Comparison of ENCODE assay signal across 7 mouse cellular contexts in the genomic region with DNA sequence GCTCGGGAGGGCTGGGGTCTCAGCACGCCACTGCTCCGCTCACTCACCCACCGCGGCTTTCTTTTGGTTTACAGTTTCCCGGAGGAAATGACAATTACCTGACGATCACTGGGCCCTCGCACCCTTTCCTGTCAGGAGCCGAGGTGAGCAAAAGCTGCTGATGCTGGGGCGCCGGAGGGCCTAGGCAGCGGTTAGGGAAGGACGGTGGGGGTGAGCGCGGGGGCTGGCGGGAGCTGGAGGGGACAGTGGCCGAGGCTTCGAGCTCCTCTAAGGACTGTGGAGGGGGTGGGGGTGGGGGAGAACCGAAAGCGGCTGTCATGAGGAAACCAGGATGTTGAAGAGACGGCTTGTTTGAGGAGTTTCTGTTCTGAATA. TPM values are rescaled to one million over a fixed set of nuclear protein-coding genes. Genes with fewer than 3 reads are reported as not detected.
DNase-seq lines count a peak whose midpoint lies in the region; ATAC-seq and TF ChIP-seq lines count a peak whose summit lies in the region.

No protein-coding gene starts in this region.

- TF ChIP-seq CTCF in olfactory bulb, adult 2 months (IDR thresholded peaks at IDR 0.05; ENCODE audit: insufficient read depth, low read depth, low read length): no peak

- TF ChIP-seq POLR2A in olfactory bulb, adult 2 months (IDR thresholded peaks at IDR 0.05; ENCODE audit: insufficient read depth, low read depth, low read length): no peak

- under 1% methylated on average over 21 of the region's 21 CpGs for WGBS in lung, embryonic 15.5 days
- 3% methylated on average over 16 of the region's 21 CpGs for WGBS in embryonic facial prominence, embryonic 14.5 days
- WGBS in limb, embryonic 11.5 days: under 1% methylated on average over 21 of the region's 21 CpGs
- 1% methylated on average over 21 of the region's 21 CpGs for WGBS in olfactory bulb, adult 2 months

- no peaks in the 10 kb centered on the region for H3K27me3 ChIP-seq in lung, embryonic 15.5 days
- no peaks in the 10 kb centered on the region for H3K27me3 ChIP-seq in embryonic facial prominence, embryonic 14.5 days (replicated peaks; ENCODE audit: control insufficient read depth, insufficient read depth, low read length)
- no peaks in the 10 kb centered on the region for H3K27me3 ChIP-seq in limb, embryonic 11.5 days (ENCODE audit: control insufficient read depth, insufficient read depth, low read length)

- ATAC-seq in lung, embryonic 15.5 days (ENCODE audit: borderline replicate concordance, extremely low read depth, low FRiP score, low TSS enrichment): peak; percentile 34
- ATAC-seq in embryonic facial prominence, embryonic 14.5 days (ENCODE audit: low read depth): peak; percentile 10; the same call in 1 of the 2 replicates
- ATAC-seq in limb, embryonic 11.5 days (ENCODE audit: insufficient number of reproducible peaks, low FRiP score, low TSS enrichment, low read depth): peak; percentile 23; the same call in 1 of the 2 replicates
- ATAC-seq in cerebellum, adult (ENCODE audit: insufficient number of reproducible peaks, low FRiP score, low TSS enrichment): no peak

- peaks cover 7% of the 10 kb centered on the region; the same call in 1 of the 2 replicates for H3K36me3 ChIP-seq in lung, embryonic 15.5 days
- H3K36me3 ChIP-seq in embryonic facial prominence, embryonic 14.5 days (ENCODE audit: control insufficient read depth, insufficient read depth, low read length): peaks cover 9% of the 10 kb centered on the region
- no peaks in the 10 kb centered on the region for H3K36me3 ChIP-seq in limb, embryonic 11.5 days (ENCODE audit: control insufficient read depth, insufficient read depth, low read length)

- H3K9ac ChIP-seq in lung, embryonic 15.5 days: peak overlapping the region; percentile 79
- peak overlapping the region; percentile 94 for H3K9ac ChIP-seq in embryonic facial prominence, embryonic 14.5 days (ENCODE audit: low read depth, low read length)
- H3K9ac ChIP-seq in limb, embryonic 11.5 days (ENCODE audit: low read length): peak overlapping the region; percentile 81

- H3K4me2 ChIP-seq in lung, embryonic 15.5 days: peak overlapping the region; percentile 67
- H3K4me2 ChIP-seq in embryonic facial prominence, embryonic 14.5 days (ENCODE audit: low read depth, low read length): peak overlapping the region; percentile 72
- peak overlapping the region; percentile 66 for H3K4me2 ChIP-seq in limb, embryonic 11.5 days (ENCODE audit: low read depth, severe bottlenecking)

- peaks cover 13% of the 10 kb centered on the region for H3K4me1 ChIP-seq in lung, embryonic 15.5 days
- H3K4me1 ChIP-seq in embryonic facial prominence, embryonic 14.5 days (ENCODE audit: control insufficient read depth, insufficient read depth, low read length): peaks cover 11% of the 10 kb centered on the region
- H3K4me1 ChIP-seq in limb, embryonic 11.5 days (ENCODE audit: control insufficient read depth, insufficient read depth, low read length): peaks cover 5% of the 10 kb centered on the region
- peaks cover 2% of the 10 kb centered on the region; the same call in 1 of the 2 replicates for H3K4me1 ChIP-seq in olfactory bulb, adult 2 months (ENCODE audit: control insufficient read depth, insufficient read depth, low read length)

- H3K9me3 ChIP-seq in lung, embryonic 15.5 days: no peaks in the 10 kb centered on the region
- no peaks in the 10 kb centered on the region for H3K9me3 ChIP-seq in embryonic facial prominence, embryonic 14.5 days (ENCODE audit: control insufficient read depth, low read length)
- H3K9me3 ChIP-seq in limb, embryonic 11.5 days (ENCODE audit: control insufficient read depth, low read length): no peaks in the 10 kb centered on the region

- no peak for DNase-seq in lung, postnatal 36 days
- DNase-seq in embryonic facial prominence, embryonic 14.5 days (ENCODE audit: low spot score): no peak
- DNase-seq in limb, embryonic 11.5 days (ENCODE audit: low spot score): no peak
- DNase-seq in gastrocnemius, postnatal 4 days (ENCODE audit: low spot score in 2 of 2): no peak

- peak overlapping the region; percentile 76 for H3K27ac ChIP-seq in lung, embryonic 15.5 days
- peak overlapping the region; percentile 88 for H3K27ac ChIP-seq in embryonic facial prominence, embryonic 14.5 days (replicated peaks; ENCODE audit: low read depth, low read length)
- H3K27ac ChIP-seq in limb, embryonic 11.5 days (replicated peaks; ENCODE audit: low read depth, low read length): peak overlapping the region; percentile 47; the same call in 1 of the 2 replicates
- peak overlapping the region; percentile 64; the same call in 1 of the 2 replicates for H3K27ac ChIP-seq in olfactory bulb, adult 2 months (ENCODE audit: insufficient read depth, low read depth, low read length)

- H3K4me3 ChIP-seq in lung, embryonic 15.5 days: peak overlapping the region; percentile 87
- peak overlapping the region; percentile 91 for H3K4me3 ChIP-seq in embryonic facial prominence, embryonic 14.5 days (ENCODE audit: low read depth, low read length)
- peak overlapping the region; percentile 93 for H3K4me3 ChIP-seq in limb, embryonic 11.5 days (ENCODE audit: low read depth, low read length)
- peak overlapping the region; percentile 82 for H3K4me3 ChIP-seq in olfactory bulb, adult 2 months (ENCODE audit: insufficient read depth, low read depth, low read length)

RNA-seq across cellular contexts. Expression of a gene that starts 0.4 kb away (rescaled TPM):
- polyA plus RNA-seq in lung, embryonic 15.5 days (2015; fragmentation: Nextera tagmentation; extraction: Ambion mirVana): 16.7 and 16.8 TPM in 2 replicates
- 17.3 and 19.9 TPM in 2 replicates for polyA plus RNA-seq in embryonic facial prominence, embryonic 14.5 days (2014; fragmentation: Nextera tagmentation; extraction: Ambion mirVana)
- 24.8 and 29.1 TPM in 2 replicates for polyA plus RNA-seq in limb, embryonic 11.5 days (2014; fragmentation: Nextera tagmentation; extraction: Ambion mirVana)
- polyA plus RNA-seq in olfactory bulb, adult 2 months (2012; ENCODE audit: insufficient read depth, insufficient read length, low replicate concordance, missing spikeins): 394 TPM in 1 of 2 replicates, not detected in the other
- total RNA-seq in gastrocnemius, postnatal 4 days (2021): 10 to 100 TPM in 1 of 2 experiments, 1 to 10 TPM in 1; 9.1 to 12.5 TPM

RNA-seq across cellular contexts. Expression of a gene that starts 0.8 kb away (rescaled TPM):
- 40.5 and 44.7 TPM in 2 replicates for polyA plus RNA-seq in lung, embryonic 15.5 days (2015; fragmentation: Nextera tagmentation; extraction: Ambion mirVana)
- polyA plus RNA-seq in embryonic facial prominence, embryonic 14.5 days (2014; fragmentation: Nextera tagmentation; extraction: Ambion mirVana): 36.9 and 38.5 TPM in 2 replicates
- polyA plus RNA-seq in limb, embryonic 11.5 days (2014; fragmentation: Nextera tagmentation; extraction: Ambion mirVana): 48.5 and 52.3 TPM in 2 replicates
- polyA plus RNA-seq in olfactory bulb, adult 2 months (2012; ENCODE audit: insufficient read depth, insufficient read length, low replicate concordance, missing spikeins): not detected in 2 replicates
- 10 to 100 TPM; 41.8 to 42.0 TPM for total RNA-seq in gastrocnemius, postnatal 4 days (2021)

RNA-seq across cellular contexts. Expression of a gene that starts 22.2 kb away (rescaled TPM):
- 31.4 and 33.3 TPM in 2 replicates for polyA plus RNA-seq in lung, embryonic 15.5 days (2015; fragmentation: Nextera tagmentation; extraction: Ambion mirVana)
- 35.5 and 42.9 TPM in 2 replicates for polyA plus RNA-seq in embryonic facial prominence, embryonic 14.5 days (2014; fragmentation: Nextera tagmentation; extraction: Ambion mirVana)
- 55.4 and 58.6 TPM in 2 replicates for polyA plus RNA-seq in limb, embryonic 11.5 days (2014; fragmentation: Nextera tagmentation; extraction: Ambion mirVana)
- 792 TPM in 1 of 2 replicates, not detected in the other for polyA plus RNA-seq in olfactory bulb, adult 2 months (2012; ENCODE audit: insufficient read depth, insufficient read length, low replicate concordance, missing spikeins)
- total RNA-seq in gastrocnemius, postnatal 4 days (2021): 10 to 100 TPM; 76.4 to 78.8 TPM

RNA-seq across cellular contexts. Expression of a gene that starts 25.2 kb away (rescaled TPM):
- polyA plus RNA-seq in lung, embryonic 15.5 days (2015; fragmentation: Nextera tagmentation; extraction: Ambion mirVana): 47.0 and 47.1 TPM in 2 replicates
- 27.0 and 36.8 TPM in 2 replicates for polyA plus RNA-seq in embryonic facial prominence, embryonic 14.5 days (2014; fragmentation: Nextera tagmentation; extraction: Ambion mirVana)
- polyA plus RNA-seq in limb, embryonic 11.5 days (2014; fragmentation: Nextera tagmentation; extraction: Ambion mirVana): 45.5 and 47.7 TPM in 2 replicates
- not detected in 2 replicates for polyA plus RNA-seq in olfactory bulb, adult 2 months (2012; ENCODE audit: insufficient read depth, insufficient read length, low replicate concordance, missing spikeins)
- total RNA-seq in gastrocnemius, postnatal 4 days (2021): 10 to 100 TPM; 22.1 to 24.8 TPM

RNA-seq across cellular contexts. Expression of a gene that starts 48.8 kb away (rescaled TPM):
- 16.2 and 16.9 TPM in 2 replicates for polyA plus RNA-seq in lung, embryonic 15.5 days (2015; fragmentation: Nextera tagmentation; extraction: Ambion mirVana)
- 18.1 and 19.4 TPM in 2 replicates for polyA plus RNA-seq in embryonic facial prominence, embryonic 14.5 days (2014; fragmentation: Nextera tagmentation; extraction: Ambion mirVana)
- 30.2 and 37.4 TPM in 2 replicates for polyA plus RNA-seq in limb, embryonic 11.5 days (2014; fragmentation: Nextera tagmentation; extraction: Ambion mirVana)
- not detected in 2 replicates for polyA plus RNA-seq in olfactory bulb, adult 2 months (2012; ENCODE audit: insufficient read depth, insufficient read length, low replicate concordance, missing spikeins)
- 1 to 10 TPM; 7.2 to 7.4 TPM for total RNA-seq in gastrocnemius, postnatal 4 days (2021)
